Mouse (Mus musculus): ENCODE data around the gene Spaca9. TPM values are rescaled to one million over a fixed set of nuclear protein-coding genes. Genes with fewer than 3 reads are reported as not detected.
A peak's percentile ranks its signal among the peaks of the same experiment; 100 is the strongest.

Spaca9 gene
- total RNA-seq, 2 experiments from 2014 or later, result not detected

DNA sequence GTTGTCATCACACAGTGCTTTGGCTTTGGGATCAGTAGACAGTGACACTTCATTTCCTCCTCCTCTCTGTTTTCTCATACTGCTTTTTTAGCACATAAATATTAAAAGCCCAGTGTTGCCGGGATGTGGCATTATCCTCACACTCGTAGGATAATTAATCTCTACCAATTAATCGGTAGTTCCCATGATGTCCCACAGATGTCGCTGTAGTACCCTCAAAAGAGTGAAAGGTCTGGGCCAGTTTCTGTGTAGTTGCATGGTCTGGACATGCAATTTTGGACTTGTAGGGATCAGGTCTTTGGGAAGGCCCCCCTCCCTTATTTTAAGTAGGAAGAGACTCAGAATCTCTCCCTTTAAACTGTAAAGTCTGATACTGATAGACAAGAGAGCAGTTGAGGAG is 18.8 kb downstream of the Spaca9 start:
- intact Hi-C loops (cut with DNase I), result no loop called here
- peak in 1 of 2 experiments; percentile 32 for DNase-seq (ENCODE audit: low spot score in 2 of 2)

DNA sequence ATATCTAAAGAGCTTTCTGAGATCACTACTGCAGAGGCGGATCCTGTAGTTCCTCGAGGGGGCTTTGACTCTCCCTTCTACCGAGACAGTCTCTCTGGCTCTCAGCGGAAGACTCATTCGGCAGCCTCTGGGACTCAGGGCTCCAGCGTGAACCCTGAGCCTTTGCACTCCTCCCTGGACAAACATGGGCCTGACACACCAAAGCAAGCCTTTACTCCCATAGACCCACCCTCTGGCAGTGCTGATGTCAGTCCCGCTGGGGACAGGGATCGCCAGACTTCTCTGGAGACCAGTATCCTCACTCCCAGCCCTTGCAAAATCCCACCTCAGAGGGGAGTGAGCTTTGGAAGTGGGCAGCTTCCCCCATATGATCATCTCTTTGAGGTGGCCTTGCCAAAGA is 23.5 kb downstream of the Spaca9 start:
- intact Hi-C loops (cut with DNase I), result no loop called here
- DNase-seq (ENCODE audit: low spot score in 2 of 2), result no peak

DNA sequence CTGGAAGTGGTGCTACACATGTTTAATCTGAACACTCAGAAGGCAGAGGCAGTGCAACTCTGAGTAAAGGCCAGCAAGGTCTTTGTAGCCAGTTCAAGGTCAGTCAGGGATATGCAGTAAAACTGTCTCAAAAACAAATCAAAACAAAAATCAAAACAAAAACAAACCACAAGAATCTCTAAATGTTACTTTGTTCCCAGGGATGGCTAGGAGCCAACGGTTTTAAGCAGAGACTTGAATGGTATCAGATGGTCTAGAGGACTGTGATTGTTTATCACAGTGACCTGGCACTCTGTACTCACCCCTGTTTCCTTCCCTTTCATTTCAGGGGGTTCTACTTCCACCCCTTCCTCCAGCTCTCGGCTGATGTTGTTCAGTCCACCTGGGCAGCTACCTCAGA is 28.1 kb downstream of the Spaca9 start:
- intact Hi-C loops (cut with DNase I), result no loop called here
- no peak for DNase-seq (ENCODE audit: low spot score in 2 of 2)

DNA sequence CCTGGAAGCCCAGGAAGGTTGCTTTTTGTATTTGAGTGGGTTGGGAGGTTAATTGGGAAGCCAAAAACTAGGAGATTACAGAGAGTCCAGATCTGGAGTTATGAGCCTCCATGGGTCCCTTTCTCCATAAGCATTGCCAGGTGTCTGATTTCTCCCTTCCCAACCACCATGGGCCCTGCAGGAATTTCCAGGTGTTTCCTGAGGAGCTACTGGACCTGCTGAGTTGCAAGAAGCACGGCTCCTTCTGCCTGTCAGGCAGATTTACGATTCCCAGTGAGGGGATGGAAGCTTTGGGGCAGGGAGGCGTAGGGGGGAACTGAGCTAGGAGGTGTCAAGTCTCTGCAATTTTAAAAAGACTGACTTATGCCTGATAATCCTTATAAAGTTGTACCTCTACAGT is 33.7 kb downstream of the Spaca9 start:
- DNase-seq (ENCODE audit: low spot score in 2 of 2), result no peak
- intact Hi-C loops (cut with DNase I), result no loop called here

DNA sequence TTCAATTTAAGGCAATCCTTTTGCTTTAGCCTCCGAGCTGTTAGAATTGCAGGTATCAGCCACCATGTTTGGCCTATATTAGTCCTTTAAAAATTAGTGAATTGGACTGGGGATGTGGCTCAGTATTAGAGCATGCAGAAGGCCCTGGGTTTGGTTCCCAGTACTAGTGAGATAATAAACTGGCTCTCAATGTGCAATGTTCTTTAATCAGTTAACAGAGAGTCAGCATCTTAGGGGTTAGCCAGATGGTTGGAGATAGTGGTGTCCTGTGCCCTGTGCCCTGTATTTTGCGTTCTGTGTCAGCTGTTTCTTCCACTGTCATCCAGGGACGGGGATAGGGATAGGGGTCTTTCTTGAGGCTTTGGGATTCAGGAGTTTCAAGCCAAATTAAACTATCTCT is 36.6 kb downstream of the Spaca9 start:
- intact Hi-C loops (cut with DNase I), result no loop called here
- no peak for DNase-seq (ENCODE audit: low spot score in 2 of 2)

DNA sequence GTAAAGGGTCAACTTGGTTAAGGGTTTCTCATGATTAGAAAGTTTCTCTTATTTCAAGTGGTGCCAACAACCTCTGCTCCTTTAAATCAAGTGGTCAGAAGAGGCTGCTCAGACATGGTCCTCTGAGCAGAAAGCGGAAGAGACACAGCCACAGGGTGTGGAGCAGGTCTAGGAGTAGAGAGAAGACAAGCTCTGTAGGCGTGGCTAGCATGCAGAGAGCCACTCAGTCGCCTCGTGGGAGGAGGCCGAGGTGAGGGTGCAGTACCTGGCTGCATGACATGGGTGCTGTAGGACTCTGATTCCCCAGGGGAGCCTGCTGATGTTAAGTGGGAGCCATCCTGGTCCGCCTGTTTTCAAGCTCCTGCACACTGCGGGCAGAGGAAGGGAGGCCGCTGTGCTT is 43.3 kb downstream of the Spaca9 start:
- intact Hi-C loops (cut with DNase I), result no loop called here
- DNase-seq (ENCODE audit: low spot score in 2 of 2), result no peak

DNA sequence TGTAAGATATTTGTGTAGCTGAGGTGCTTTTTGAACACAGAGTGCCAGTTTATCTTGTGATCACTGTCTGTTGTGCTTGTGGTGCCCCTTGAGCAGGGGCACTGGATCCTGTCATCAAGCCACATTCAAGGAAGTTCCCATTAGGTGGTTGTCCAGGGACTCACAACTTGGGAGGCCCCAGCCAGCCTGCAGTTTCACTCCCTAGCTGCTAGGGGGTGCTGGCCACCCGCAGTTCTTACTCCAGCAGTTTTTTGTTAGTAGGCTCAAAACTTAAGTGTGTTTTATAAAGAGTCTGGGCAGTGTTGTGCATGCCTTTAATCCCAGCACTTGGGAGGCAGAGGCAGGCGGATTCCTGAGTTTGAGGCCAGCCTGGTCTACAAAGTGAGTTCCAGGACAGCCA is 45.2 kb downstream of the Spaca9 start:
- intact Hi-C loops (cut with DNase I), result no loop called here
- no peak for DNase-seq (ENCODE audit: low spot score in 2 of 2)

DNA sequence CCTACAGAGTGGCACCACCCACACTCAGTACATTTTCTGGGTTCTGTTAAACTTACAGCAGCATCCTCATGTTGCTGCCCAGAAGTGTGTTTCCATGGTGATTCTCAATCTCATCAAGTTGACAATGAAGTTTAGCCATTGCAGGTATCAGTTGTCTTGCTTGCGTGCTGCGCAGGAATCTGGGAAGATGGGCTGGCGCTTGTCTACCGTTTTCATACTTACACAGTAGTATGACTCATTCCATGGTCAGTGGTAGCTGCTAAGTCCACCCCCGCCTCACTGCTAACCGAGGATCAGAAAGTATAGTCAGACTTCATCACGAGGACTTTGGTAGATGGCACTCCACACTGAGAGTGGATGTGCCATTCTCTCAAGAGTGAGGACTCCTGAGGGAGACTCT is 46.2 kb downstream of the Spaca9 start:
- DNase-seq (ENCODE audit: low spot score in 2 of 2), result peak; percentile 20 to 82
- intact Hi-C loops (cut with DNase I), result no loop called here

DNA sequence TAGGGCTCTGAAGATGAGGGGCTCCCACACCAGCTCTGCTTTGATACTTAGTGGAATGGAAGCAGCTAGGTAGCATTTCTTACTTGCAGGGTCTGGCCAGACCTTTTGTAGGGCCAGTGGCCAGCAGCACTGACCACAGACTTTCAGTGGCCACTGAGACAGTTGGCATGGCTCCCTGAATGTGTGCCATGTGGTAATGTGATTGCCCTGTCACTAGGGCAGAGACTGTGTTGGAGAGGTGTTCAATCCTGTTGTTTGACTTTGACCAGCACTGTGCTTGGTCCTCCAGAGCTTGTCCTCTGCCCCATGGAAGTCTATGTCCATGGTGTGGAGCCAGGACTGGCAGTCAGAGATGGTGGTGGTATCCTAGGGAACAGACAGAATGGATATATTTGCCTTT is 49.0 kb downstream of the Spaca9 start:
- intact Hi-C loops (cut with DNase I), result no loop called here
- no peak for DNase-seq (ENCODE audit: low spot score in 2 of 2)

DNA sequence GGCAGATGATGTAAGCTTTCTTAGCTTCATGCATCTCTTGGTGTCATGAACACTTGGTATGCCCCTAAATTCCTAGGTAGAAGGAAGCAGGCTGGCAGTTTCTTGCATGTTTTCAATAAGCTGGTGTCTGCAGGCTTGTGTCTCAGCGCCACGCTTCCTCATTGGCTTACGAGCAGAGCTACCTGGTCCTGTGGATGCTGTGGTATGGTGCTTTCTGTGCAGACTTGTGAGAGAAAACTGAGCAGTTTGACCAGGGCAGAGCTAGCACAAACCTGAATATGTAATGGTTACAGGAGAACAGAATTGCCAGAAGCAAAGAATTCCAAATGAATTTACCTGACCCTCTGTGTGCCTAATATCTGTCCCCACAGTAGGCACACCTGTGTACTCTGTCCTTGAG is 56.4 kb downstream of the Spaca9 start:
- DNase-seq (ENCODE audit: low spot score in 2 of 2), result no peak
- intact Hi-C loops (cut with DNase I), result no loop called here

Small RNA genes lying within 50 kb of the gene (microRNA-seq; reads per million reads assigned to microRNA genes)
- gene Mir3088, result 1.2 to 2.7 reads per million in 2 experiments

Other genes with a start within 250 kb of the Spaca9 start
- gene 1700007K13Rik, start 233.4 kb downstream of the Spaca9 start, total RNA-seq (2021), result 1 to 10 TPM; 3.2 to 5.4 TPM
- gene Mrps2, start 231.7 kb downstream of the Spaca9 start, total RNA-seq (2021), result 10 to 100 TPM; 39.1 to 41.1 TPM
- 1 to 10 TPM; 2.5 to 2.7 TPM for gene Gbgt1, start 202.8 kb downstream of the Spaca9 start, total RNA-seq (2021)
- gene Gm10134, start 193.6 kb downstream of the Spaca9 start, total RNA-seq (2021), result 1 to 10 TPM; 1.1 to 1.2 TPM
- 10 to 100 TPM; 86.4 to 92.7 TPM for gene Ralgds, start 186.6 kb downstream of the Spaca9 start, total RNA-seq (2021)
- not detected for gene Cel, start 136.3 kb downstream of the Spaca9 start, total RNA-seq (2021)
- 10 to 100 TPM; 16.5 to 17.8 TPM for gene Gtf3c5, start 116.0 kb downstream of the Spaca9 start, total RNA-seq (2021)
- gene Gfi1b, start 77.7 kb downstream of the Spaca9 start, total RNA-seq (2021), result not detected
- 10 to 100 TPM; 49.3 to 56.4 TPM for gene Tsc1, start 58.5 kb downstream of the Spaca9 start, total RNA-seq (2021)
- gene Ak8, start 437 bp upstream of the Spaca9 start, total RNA-seq (2021), result 1 to 10 TPM in 1 of 2 experiments, under 1 TPM in 1; 0.89 to 1.7 TPM
- 10 to 100 TPM; 34.5 to 39.2 TPM for gene Gtf3c4, start 140.6 kb upstream of the Spaca9 start, total RNA-seq (2021)
- 1 to 10 TPM; 5.9 to 8.1 TPM for gene Ddx31, start 140.7 kb upstream of the Spaca9 start, total RNA-seq (2021)
- not detected for gene Barhl1, start 216.9 kb upstream of the Spaca9 start, total RNA-seq (2021)